Mouse (Mus musculus) liver, postnatal 0 days (tissue): ENCODE data around the gene Sptan1.

Experiments used
- CTCF ChIP-seq: sonication (generic); IDR thresholded peaks from 2 replicates; pipeline ENCODE4 v1.5.1; 2016; ENCODE audit warnings: antibody characterized with exemption, low read depth
- EP300 ChIP-seq: IDR thresholded peaks from 2 replicates; pipeline ENCODE4 v1.6.1; 2016; ENCODE audit warnings: antibody characterized with exemption, low read depth, mild to moderate bottlenecking

DNA sequence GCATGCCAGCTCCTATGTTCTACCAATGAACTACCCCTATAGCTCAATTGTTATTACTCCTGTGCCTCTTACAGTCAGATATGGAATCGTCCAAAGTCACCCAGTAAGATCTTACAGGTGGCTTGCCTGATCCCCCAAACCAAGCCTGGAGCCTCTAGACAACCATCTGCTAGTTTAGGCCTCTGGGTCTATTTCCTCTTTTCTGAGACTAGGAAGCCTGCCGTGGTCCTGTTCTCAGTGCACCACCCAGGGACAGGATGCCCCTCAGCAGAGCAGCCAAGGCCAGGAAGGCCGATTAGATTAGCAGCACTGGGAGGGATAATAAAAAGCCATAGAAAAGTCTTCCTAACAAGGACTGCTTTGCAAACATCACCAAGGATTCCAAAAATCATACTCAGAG lies 84.5 kb downstream of the Sptan1 start:
- TF ChIP-seq CTCF (no peak), EP300 (0 out of 2 replicates have a peak, but pooled peaks have one; percentile 29)
